In genomic region chr1:79056676-79057262, GRCm38 (mm10) we compare ENCODE assay signal across 29 mouse cellular contexts.
DNase-seq lines count a peak whose midpoint lies in the region; ATAC-seq and TF ChIP-seq lines count a peak whose summit lies in the region.
"Had no signal": no experiment of that assay in that cellular context is flagged by ENCODE, and none has a peak within 500 bp of the region (broad histone marks: within the 10 kb centered on the region; RNA-seq: fewer than 3 reads in every experiment).

No protein-coding gene starts in this region.

- peak; percentile 44 for DNase-seq in midbrain, postnatal 0 days (ENCODE audit: low spot score)
- peak; percentile 18 for DNase-seq in retina, postnatal 1 day
- DNase-seq in adrenal gland, postnatal 36 days = no peak
- DNase-seq in natural killer cell, adult 2 months (ENCODE audit: low spot score in 2 of 2) = no peak
- DNase-seq: adrenal gland, postnatal 14 days; B cell, adult 2 months; cerebellum, adult 18-20 months; cerebellum, postnatal 10 days; heart, postnatal 10 days; kidney, adult 9 months; kidney, postnatal 25 days; lung, embryonic 14.5 days; lung, postnatal 14 days; spleen, adult 18-20 months; thymus, adult 18-20 months; thymus, postnatal 25 days had no signal

- WGBS in midbrain, postnatal 0 days = 46% methylated on average over 1 of the region's 1 CpGs
- 49% methylated on average over 1 of the region's 1 CpGs for WGBS in midbrain, embryonic 15.5 days
- WGBS in hindbrain, embryonic 12.5 days = 35% methylated on average over 1 of the region's 1 CpGs
- 17% methylated on average over 1 of the region's 1 CpGs for WGBS in hindbrain, embryonic 16.5 days

- H3K4me1 ChIP-seq in midbrain, postnatal 0 days (ENCODE audit: insufficient read depth, low read length) = no peaks in the 10 kb centered on the region
- H3K4me1 ChIP-seq in midbrain, embryonic 15.5 days = no peaks in the 10 kb centered on the region
- H3K4me1 ChIP-seq in hindbrain, embryonic 12.5 days = no peaks in the 10 kb centered on the region
- no peaks in the 10 kb centered on the region for H3K4me1 ChIP-seq in hindbrain, embryonic 16.5 days (ENCODE audit: control insufficient read depth, insufficient read depth, low read depth, low read length)
- H3K4me1 ChIP-seq: embryonic facial prominence, embryonic 13.5 days; forebrain, embryonic 10.5 days; forebrain, embryonic 15.5 days; heart, embryonic 13.5 days; limb, embryonic 12.5 days; liver, embryonic 15.5 days had no signal

- no peak overlapping the region for H3K9ac ChIP-seq in midbrain, postnatal 0 days (replicated peaks; ENCODE audit: low read length, poor library complexity, severe bottlenecking)
- no peak overlapping the region for H3K9ac ChIP-seq in midbrain, embryonic 15.5 days
- no peak overlapping the region for H3K9ac ChIP-seq in hindbrain, embryonic 12.5 days
- no peak overlapping the region for H3K9ac ChIP-seq in hindbrain, embryonic 16.5 days (ENCODE audit: low read depth, low read length)
- H3K9ac ChIP-seq: embryonic facial prominence, embryonic 13.5 days; forebrain, embryonic 15.5 days; heart, embryonic 13.5 days; limb, embryonic 12.5 days; liver, embryonic 15.5 days; lung, embryonic 14.5 days had no signal

- no peak overlapping the region for H3K27ac ChIP-seq in midbrain, postnatal 0 days (ENCODE audit: low read depth, low read length)
- H3K27ac ChIP-seq in midbrain, embryonic 15.5 days = no peak overlapping the region
- H3K27ac ChIP-seq in hindbrain, embryonic 12.5 days = no peak overlapping the region
- H3K27ac ChIP-seq in hindbrain, embryonic 16.5 days (ENCODE audit: low read depth, low read length) = no peak overlapping the region
- H3K27ac ChIP-seq: embryonic facial prominence, embryonic 13.5 days; forebrain, embryonic 10.5 days; forebrain, embryonic 15.5 days; heart, embryonic 13.5 days; limb, embryonic 12.5 days; liver, embryonic 15.5 days had no signal

- no peaks in the 10 kb centered on the region for H3K36me3 ChIP-seq in midbrain, postnatal 0 days (ENCODE audit: insufficient read depth, low read length)
- no peaks in the 10 kb centered on the region for H3K36me3 ChIP-seq in midbrain, embryonic 15.5 days (replicated peaks)
- no peaks in the 10 kb centered on the region for H3K36me3 ChIP-seq in hindbrain, embryonic 12.5 days
- no peaks in the 10 kb centered on the region for H3K36me3 ChIP-seq in hindbrain, embryonic 16.5 days (ENCODE audit: control insufficient read depth, insufficient read depth, low read length)
- H3K36me3 ChIP-seq: embryonic facial prominence, embryonic 13.5 days; forebrain, embryonic 10.5 days; forebrain, embryonic 15.5 days; heart, embryonic 13.5 days; limb, embryonic 12.5 days; liver, embryonic 15.5 days had no signal

- H3K4me2 ChIP-seq in midbrain, postnatal 0 days (ENCODE audit: low read depth, low read length, poor library complexity, severe bottlenecking) = no peak overlapping the region
- H3K4me2 ChIP-seq in midbrain, embryonic 15.5 days = no peak overlapping the region
- H3K4me2 ChIP-seq in hindbrain, embryonic 12.5 days (replicated peaks) = no peak overlapping the region
- no peak overlapping the region for H3K4me2 ChIP-seq in hindbrain, embryonic 16.5 days (ENCODE audit: low read length)
- H3K4me2 ChIP-seq: embryonic facial prominence, embryonic 13.5 days; forebrain, embryonic 15.5 days; heart, embryonic 13.5 days; limb, embryonic 12.5 days; liver, embryonic 15.5 days; lung, embryonic 14.5 days; midbrain, embryonic 11.5 days had no signal

- TF ChIP-seq CTCF in midbrain, postnatal 0 days (IDR thresholded peaks at IDR 0.05) = no peak

- H3K9me3 ChIP-seq in midbrain, postnatal 0 days (ENCODE audit: low read length) = no peaks in the 10 kb centered on the region
- H3K9me3 ChIP-seq in midbrain, embryonic 15.5 days = no peaks in the 10 kb centered on the region
- H3K9me3 ChIP-seq in hindbrain, embryonic 12.5 days (replicated peaks) = no peaks in the 10 kb centered on the region
- no peaks in the 10 kb centered on the region for H3K9me3 ChIP-seq in hindbrain, embryonic 16.5 days (ENCODE audit: control insufficient read depth, low read length)
- H3K9me3 ChIP-seq: embryonic facial prominence, embryonic 13.5 days; forebrain, embryonic 10.5 days; forebrain, embryonic 15.5 days; heart, embryonic 13.5 days; limb, embryonic 12.5 days; liver, embryonic 15.5 days had no signal

- H3K27me3 ChIP-seq in midbrain, postnatal 0 days (ENCODE audit: insufficient read depth, low read length) = no peaks in the 10 kb centered on the region
- no peaks in the 10 kb centered on the region for H3K27me3 ChIP-seq in midbrain, embryonic 15.5 days (replicated peaks)
- no peaks in the 10 kb centered on the region for H3K27me3 ChIP-seq in hindbrain, embryonic 12.5 days
- no peaks in the 10 kb centered on the region for H3K27me3 ChIP-seq in hindbrain, embryonic 16.5 days (replicated peaks; ENCODE audit: control insufficient read depth, insufficient read depth, low read length)
- H3K27me3 ChIP-seq: CH12.LX; embryonic facial prominence, embryonic 13.5 days; forebrain, embryonic 15.5 days; heart, embryonic 13.5 days; limb, embryonic 12.5 days; liver, embryonic 15.5 days; Patski had no signal

- H3K4me3 ChIP-seq in midbrain, postnatal 0 days (ENCODE audit: low read depth, low read length) = no peak overlapping the region
- H3K4me3 ChIP-seq in midbrain, embryonic 15.5 days = no peak overlapping the region
- H3K4me3 ChIP-seq in hindbrain, embryonic 12.5 days = no peak overlapping the region
- H3K4me3 ChIP-seq in hindbrain, embryonic 16.5 days (ENCODE audit: low read length) = no peak overlapping the region
- H3K4me3 ChIP-seq: embryonic facial prominence, embryonic 13.5 days; forebrain, embryonic 10.5 days; forebrain, embryonic 15.5 days; heart, embryonic 13.5 days; limb, embryonic 12.5 days; liver, embryonic 15.5 days had no signal

- no peak for ATAC-seq in midbrain, postnatal 0 days (ENCODE audit: low FRiP score)
- no peak for ATAC-seq in midbrain, embryonic 15.5 days (replicated peaks)
- ATAC-seq in hindbrain, embryonic 12.5 days (ENCODE audit: low FRiP score) = peak; percentile 52; the same call in 1 of the 2 replicates
- peak; percentile 90 for ATAC-seq in hindbrain, embryonic 16.5 days
- ATAC-seq: forebrain, embryonic 15.5 days; intestine, postnatal 0 days; Patski had no signal

Comparison
In these comparisons a context has a peak if more than half of its experiments do, and no peak if none do; other contexts are left out.
1. ATAC-seq: peak in hindbrain, embryonic 12.5 days (single experiment) and hindbrain, embryonic 16.5 days (single experiment); none in midbrain, postnatal 0 days (single experiment) and midbrain, embryonic 15.5 days (single experiment).
2. DNase-seq: peak in midbrain, postnatal 0 days (single experiment) and retina, postnatal 1 day (single experiment); none in adrenal gland, postnatal 36 days (0 of 2) and natural killer cell, adult 2 months (0 of 2).